Mouse (Mus musculus): ENCODE results near the gene Srsf1.

The Srsf1 gene

GRCm38 (mm10) chr11:88046944-88047794, at the start of gene Srsf1:
TSS of gene Srsf1 (plus strand) at chr11:88047373.
- DNase-seq (ENCODE audit: low read depth): peak; percentile 99

DNA sequence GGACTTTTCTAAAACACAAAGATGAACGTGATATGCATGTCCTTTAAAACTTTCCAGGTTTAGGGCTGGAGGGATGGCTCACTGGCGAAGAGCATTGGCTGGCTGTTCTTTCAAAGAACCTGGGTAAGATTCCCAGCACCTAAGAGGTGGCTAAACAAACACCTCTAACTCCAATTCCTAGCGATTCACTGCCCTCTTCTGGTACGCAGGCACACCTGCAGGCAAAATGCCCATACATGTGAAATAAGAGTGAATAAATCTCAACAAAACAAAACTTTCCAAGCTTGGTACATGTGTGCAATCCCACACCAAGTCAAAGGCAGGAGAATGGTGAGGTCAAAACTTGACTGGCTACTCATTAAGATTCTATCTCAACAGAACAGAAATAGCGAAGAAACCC, 47.4 kb upstream of the Srsf1 start:
- DNase-seq (ENCODE audit: low read depth): no peak

- no peak for DNase-seq (ENCODE audit: low read depth)
Observed at GRCm38 (mm10) chr11:88002738-88003137, 44.4 kb upstream of the Srsf1 start.

DNA sequence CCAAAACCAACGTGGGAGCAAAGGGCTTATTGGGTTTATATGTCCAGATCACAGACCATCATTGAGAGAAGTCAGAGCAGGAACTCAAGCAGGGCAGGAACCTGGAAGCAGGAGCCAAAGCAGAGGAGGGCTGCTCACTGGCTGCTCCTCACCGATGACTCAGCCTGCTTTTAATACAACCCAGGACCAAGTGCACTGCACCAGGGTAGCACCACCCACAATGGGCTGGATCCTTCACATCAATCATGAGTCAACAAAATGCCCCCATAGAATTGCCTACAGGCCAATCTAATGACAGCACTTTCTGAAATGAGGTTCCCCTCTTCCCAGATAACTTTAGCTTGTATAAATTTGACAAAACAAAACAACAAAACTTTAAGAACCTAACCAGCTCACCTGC, 43.0 kb upstream of the Srsf1 start:
- DNase-seq (ENCODE audit: low read depth): peak; percentile 48

GRCm38 (mm10) chr11:88008641-88009040, 38.5 kb upstream of the Srsf1 start:
- no peak for DNase-seq (ENCODE audit: low read depth)

DNA sequence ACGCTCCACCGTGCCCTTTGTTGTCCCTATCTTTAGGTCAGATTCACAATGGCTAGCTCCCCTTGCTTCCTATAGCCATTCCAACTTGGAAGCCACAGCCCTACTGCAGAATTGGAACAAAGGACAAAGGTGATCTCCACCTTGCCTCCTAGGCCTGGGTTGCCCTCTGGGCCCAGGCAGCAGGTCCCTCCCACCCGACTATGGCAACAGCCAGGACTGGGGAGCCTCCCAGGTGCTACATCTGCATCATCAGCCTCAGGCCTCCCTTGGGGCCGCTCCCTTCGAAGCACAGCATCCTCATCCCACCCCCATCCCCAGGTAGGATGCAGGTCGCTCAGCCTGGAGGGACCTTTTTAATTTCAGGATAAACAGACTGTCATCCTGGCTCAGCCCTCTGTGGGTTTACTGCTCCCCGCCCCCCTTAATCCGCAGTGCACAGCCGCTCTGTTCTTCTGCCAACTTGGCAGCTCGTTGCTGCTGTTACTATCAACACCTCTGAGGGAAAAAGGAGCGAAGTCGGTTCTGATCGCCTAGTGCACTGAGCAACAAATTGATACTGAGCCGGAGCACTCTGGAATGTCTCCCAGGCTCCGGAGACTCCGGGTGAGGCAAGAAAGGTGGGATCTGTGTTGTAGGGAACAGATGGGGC, 37.5 kb upstream of the Srsf1 start:
- DNase-seq (ENCODE audit: low read depth): peak; percentile 17

GRCm38 (mm10) chr11:88011208-88011913, 35.8 kb upstream of the Srsf1 start:
- no peak for DNase-seq (ENCODE audit: low read depth)

- DNase-seq (ENCODE audit: low read depth): no peak
Observed at GRCm38 (mm10) chr11:88011914-88012419, 35.2 kb upstream of the Srsf1 start.

DNA sequence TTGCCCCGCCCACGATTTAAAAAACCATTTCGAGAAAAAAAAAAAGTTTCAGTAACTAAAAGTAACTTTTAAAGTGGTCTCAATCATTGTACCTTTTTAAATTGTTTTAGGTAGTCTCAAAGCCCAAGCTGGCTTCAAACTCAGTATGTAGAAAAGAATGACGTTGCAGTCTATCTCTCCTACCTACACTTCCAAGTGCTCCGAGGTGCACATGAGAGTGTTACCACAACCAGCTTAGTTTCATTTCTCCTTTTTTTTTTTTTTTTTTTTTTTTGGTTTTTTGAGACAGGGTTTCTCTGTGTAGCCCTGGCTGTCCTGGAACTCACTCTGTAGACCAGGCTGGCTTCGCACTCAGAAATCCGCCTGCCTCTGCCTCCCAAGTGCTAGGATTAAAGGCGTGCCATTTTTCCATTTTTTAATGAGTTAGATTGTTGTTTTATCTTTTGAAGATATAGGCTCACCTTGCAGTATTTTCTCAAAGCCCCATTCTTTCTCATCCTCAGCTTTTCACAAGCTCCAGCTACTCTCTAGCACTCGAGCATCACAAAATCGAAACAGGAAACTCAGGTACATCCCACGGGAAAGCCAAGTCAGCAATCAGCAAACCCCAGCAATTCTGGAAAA, 34.4 kb upstream of the Srsf1 start:
- no peak for DNase-seq (ENCODE audit: low read depth)

- DNase-seq (ENCODE audit: low read depth): no peak
Observed at GRCm38 (mm10) chr11:88013632-88014031, 33.5 kb upstream of the Srsf1 start.

DNA sequence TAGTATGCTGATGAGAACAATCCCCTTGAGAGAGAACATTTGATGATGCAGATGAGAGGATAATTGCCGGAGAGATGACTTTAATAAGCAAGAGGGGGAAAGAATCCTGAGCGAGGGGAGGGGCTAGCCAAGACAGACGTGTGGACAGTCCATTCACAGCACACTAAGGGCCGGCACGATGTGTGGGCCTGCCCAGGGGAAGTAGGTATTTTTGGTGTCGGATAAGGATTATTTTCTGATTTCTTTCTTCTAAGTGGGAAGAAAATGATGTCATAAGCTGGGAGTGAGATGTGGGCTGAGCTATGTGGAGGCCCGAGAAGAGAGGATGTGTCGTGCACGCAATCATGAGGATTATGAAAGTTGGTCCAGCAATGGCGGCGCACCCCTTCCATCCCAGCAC, 32.0 kb upstream of the Srsf1 start:
- no peak for DNase-seq (ENCODE audit: low read depth)

GRCm38 (mm10) chr11:88015795-88016194, 31.4 kb upstream of the Srsf1 start:
- DNase-seq (ENCODE audit: low read depth): no peak

DNA sequence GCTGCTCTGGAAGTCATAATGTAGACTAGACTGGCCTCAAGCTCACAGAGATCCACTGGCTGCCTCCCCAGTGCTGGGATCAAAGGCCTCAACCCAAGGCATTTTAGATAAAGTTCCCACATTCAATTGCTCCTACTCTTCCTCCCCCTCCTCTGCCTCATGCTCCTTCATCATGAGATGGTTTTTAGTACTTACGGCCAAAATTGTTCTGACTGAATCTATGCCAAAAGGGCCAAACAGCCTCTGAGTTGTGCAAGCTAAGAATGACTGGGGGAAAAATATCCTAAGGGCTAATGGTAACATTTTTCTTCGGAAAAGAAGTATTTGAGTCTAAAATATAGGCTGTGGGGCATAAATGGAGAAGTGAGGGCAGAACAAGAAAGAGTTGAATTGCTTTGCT, 23.2 kb upstream of the Srsf1 start:
- DNase-seq (ENCODE audit: low read depth): peak; percentile 88

- peak; percentile 58 for DNase-seq (ENCODE audit: low read depth)
Observed at GRCm38 (mm10) chr11:88027391-88028035, 19.7 kb upstream of the Srsf1 start.

DNA sequence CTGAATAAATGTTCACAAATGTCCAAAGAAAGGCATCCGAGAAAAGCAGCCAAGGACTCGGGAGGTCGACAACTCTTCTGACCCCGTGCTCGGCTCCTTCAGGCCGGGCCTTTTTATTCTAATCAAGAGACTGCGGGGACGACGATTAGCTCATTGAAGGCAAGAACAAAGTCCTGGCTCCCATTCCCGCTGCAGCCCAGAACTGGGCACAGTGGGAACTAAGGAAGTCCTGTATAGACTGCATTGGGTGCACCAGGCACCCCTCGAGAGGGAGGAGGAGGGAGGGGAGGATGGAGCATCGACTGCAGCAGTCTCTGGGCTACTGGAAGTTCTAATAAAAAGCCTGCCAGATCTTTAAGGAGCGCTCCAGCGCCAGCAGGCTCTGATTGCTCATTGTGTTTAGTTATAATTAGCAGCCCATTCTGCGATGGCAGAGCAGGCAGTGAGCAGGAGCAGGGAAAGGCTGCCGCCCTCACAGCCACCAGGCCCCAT, 18.9 kb upstream of the Srsf1 start:
- DNase-seq (ENCODE audit: low read depth): no peak

DNA sequence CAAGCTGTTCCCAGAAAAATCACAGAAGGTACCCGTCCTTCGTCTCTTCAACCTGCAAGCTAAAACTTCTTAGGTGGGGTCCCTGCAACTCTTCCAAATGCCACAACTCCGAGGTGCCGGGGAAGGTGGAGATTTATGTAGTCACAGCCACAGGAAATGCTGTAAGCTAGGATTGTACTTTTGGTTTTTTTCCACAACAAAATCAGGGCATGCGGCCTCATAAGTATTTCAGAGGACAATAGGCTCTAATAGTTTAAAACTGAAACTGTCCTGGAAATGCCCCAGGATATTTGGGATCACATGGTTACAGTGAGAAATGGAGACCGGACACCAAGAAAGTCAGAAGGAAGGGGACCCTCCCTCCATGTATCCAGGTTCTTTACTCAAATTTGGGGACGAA, 17.0 kb upstream of the Srsf1 start:
- no peak for DNase-seq (ENCODE audit: low read depth)

DNA sequence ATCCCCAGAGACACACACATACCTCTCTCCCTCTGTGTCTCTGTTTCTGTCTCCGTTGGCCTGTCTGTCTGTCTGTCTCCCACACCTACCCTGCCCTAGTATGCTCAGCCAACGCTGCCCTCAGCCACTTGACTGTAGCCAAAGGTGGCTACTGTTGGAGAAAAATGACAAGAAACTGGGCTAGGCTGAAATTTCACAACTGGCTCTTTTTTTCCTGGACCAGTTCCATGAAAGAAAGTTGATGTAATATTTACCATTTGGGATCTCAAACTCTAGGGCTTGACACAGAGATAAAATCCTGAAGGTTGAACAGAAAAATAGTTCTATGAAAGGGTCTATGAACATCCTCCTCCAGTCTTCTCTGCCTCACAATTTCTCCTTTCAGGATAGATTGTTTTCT, 16.3 kb upstream of the Srsf1 start:
- peak; percentile 61 for DNase-seq (ENCODE audit: low read depth)

DNA sequence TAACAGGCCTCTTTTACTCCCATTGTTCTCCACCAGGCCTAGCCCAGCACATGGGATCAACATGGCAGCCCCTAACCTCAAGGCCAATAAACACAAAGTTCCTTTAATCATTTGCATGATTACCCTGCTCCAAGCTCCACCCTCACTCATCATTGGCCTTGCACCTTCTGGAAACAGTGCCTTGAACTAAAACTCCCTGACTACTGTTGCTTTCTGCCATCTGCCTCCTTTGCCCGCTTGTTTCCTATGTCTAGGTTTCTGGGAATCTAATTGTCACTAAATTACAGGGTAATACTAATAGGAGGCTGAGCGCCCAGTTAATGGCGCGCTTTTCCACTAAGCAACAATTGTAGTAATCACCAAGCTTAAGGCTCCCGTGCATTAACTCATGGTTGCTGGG, 15.4 kb upstream of the Srsf1 start:
- DNase-seq (ENCODE audit: low read depth): no peak

- no peak for DNase-seq (ENCODE audit: low read depth)
Observed at GRCm38 (mm10) chr11:88035970-88036369, 11.2 kb upstream of the Srsf1 start.

GRCm38 (mm10) chr11:88036761-88037251, 10.4 kb upstream of the Srsf1 start:
- no peak for DNase-seq (ENCODE audit: low read depth)

- no peak for DNase-seq (ENCODE audit: low read depth)
Observed at GRCm38 (mm10) chr11:88037386-88037785, 9.8 kb upstream of the Srsf1 start.
